Mouse (Mus musculus): ENCODE results near the gene Tnfsf15.

The Tnfsf15 gene

DNA sequence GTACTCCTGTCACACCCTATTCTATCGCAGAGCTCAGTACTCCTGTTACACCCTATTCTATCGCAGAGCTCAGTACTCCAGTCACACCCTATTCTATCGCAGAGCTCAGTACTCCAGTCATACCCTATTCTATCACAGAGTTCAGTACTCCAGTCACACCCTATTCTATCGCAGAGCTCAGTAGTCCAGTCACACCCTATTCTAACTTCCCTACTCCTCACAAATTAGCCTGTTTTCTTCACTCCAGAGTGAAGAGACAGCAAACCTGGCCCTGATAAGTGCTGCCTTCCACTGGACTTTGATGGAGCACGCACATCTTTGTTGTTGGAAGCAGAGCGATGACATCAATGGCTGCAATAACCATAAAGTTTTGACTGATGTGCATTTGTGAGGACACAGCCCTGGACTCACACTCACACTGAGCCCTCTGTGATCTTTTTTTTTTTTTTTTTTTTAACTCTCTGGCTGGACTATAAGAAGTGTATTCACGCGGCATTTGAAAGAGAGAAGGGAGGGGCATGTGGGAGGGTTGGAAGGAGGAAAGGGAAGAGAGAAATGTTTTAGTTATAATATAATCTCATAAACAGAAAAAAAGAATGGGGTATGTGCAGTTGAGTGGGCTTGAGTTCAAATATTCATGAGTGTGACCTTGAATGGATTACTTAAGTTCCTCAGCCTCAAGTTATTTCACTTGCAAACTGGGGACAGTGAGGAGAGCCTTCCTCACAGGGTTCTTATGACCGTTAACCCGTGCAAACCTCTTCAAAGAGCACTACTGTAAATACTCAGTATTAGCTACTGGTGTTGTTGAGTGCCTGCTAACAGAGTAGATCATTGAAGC, 60.3 kb downstream of the Tnfsf15 start:
- no peak for DNase-seq (ENCODE audit: low read depth)

DNA sequence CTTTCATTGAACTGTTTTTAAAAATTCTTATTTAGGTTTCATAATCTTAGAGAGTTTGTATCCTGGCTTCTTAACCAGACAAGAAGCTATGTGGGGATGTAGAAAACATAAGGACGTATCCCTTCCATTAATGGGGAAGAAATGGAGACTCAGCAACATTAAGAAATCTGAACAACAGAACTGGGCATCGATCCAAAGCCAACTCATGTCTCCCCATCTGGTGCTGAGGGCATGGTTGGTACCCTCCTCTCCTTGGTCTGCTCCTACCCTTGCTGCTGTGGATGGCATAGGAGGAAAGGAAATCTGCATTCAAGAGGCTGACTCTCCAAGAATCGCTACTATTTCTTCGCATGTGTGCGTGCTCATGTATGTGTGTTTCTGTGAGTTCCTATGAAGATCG, 61.2 kb downstream of the Tnfsf15 start:
- no peak for DNase-seq (ENCODE audit: low read depth)

GRCm38 (mm10) chr4:63683056-63683455, 61.9 kb downstream of the Tnfsf15 start:
- no peak for DNase-seq (ENCODE audit: low read depth)

- DNase-seq (ENCODE audit: low read depth), result no peak
Observed at GRCm38 (mm10) chr4:63682441-63682840, 62.5 kb downstream of the Tnfsf15 start.

DNA sequence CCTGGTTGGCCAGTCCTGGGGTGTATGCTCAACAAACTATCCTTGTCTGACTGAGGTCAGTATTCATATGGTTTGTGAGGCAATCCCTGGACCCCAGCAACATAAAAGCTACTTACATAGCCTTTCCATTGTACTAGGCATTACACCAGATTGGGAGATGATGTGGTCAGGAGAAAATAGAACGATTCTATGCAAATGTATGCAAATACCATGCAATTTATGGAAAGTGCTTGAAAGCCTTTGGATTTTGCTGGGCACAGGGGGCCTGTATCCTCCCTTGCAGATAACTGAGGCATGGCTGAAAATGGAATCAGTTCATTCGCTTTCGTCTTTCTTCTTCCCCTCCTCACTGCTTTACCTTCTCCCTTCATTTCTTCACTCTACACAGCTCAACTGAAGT, 63.4 kb downstream of the Tnfsf15 start:
- DNase-seq (ENCODE audit: low read depth), result no peak

All from c-Kit-positive CD71-positive TER-119-negative erythroid progenitor cells, embryonic 14.5 days (primary cell).